ENCODE assay signal across 8 mouse cellular contexts in genomic region chr4:57783391-57783770, GRCm38 (mm10).
DNase-seq lines count a peak whose midpoint lies in the region; ATAC-seq lines count a peak whose summit lies in the region.

No protein-coding gene starts in this region.

- peaks cover 30% of the 10 kb centered on the region for H3K4me1 ChIP-seq in kidney, embryonic 15.5 days
- H3K4me1 ChIP-seq in embryonic facial prominence, embryonic 13.5 days: peaks cover 32% of the 10 kb centered on the region
- H3K4me1 ChIP-seq in limb, embryonic 12.5 days (replicated peaks): peaks cover 32% of the 10 kb centered on the region
- peaks cover 16% of the 10 kb centered on the region for H3K4me1 ChIP-seq in stomach, embryonic 15.5 days

- 53% methylated on average over 9 of the region's 9 CpGs for WGBS in kidney, embryonic 15.5 days
- WGBS in embryonic facial prominence, embryonic 13.5 days: 32% methylated on average over 9 of the region's 9 CpGs
- WGBS in limb, embryonic 12.5 days: 27% methylated on average over 9 of the region's 9 CpGs
- 34% methylated on average over 9 of the region's 9 CpGs for WGBS in stomach, embryonic 15.5 days

- DNase-seq in kidney, postnatal 25 days: no peak
- no peak for DNase-seq in left cerebral cortex, postnatal 36 days (ENCODE audit: low spot score in 2 of 2)
- no peak for DNase-seq in layer of hippocampus, postnatal 14 days (ENCODE audit: low spot score in 2 of 2)
- DNase-seq in adrenal gland, postnatal 4 days (ENCODE audit: low spot score in 2 of 2): no peak

- H3K27ac ChIP-seq in kidney, embryonic 15.5 days: no peak overlapping the region
- no peak overlapping the region for H3K27ac ChIP-seq in embryonic facial prominence, embryonic 13.5 days
- H3K27ac ChIP-seq in limb, embryonic 12.5 days: no peak overlapping the region
- H3K27ac ChIP-seq in stomach, embryonic 15.5 days: no peak overlapping the region

- H3K9ac ChIP-seq in kidney, embryonic 15.5 days: no peak overlapping the region
- no peak overlapping the region for H3K9ac ChIP-seq in embryonic facial prominence, embryonic 13.5 days
- H3K9ac ChIP-seq in limb, embryonic 12.5 days (replicated peaks): no peak overlapping the region
- no peak overlapping the region for H3K9ac ChIP-seq in stomach, embryonic 15.5 days

- peak overlapping the region; percentile 86 for H3K4me2 ChIP-seq in kidney, embryonic 15.5 days
- peak overlapping the region; percentile 81 for H3K4me2 ChIP-seq in embryonic facial prominence, embryonic 13.5 days
- H3K4me2 ChIP-seq in limb, embryonic 12.5 days: peak overlapping the region; percentile 79; the same call in 1 of the 2 replicates
- H3K4me2 ChIP-seq in stomach, embryonic 15.5 days: peak overlapping the region; percentile 68

- peak overlapping the region; percentile 53 for H3K4me3 ChIP-seq in kidney, embryonic 15.5 days (replicated peaks)
- peak overlapping the region; percentile 48 for H3K4me3 ChIP-seq in embryonic facial prominence, embryonic 13.5 days
- no peak overlapping the region for H3K4me3 ChIP-seq in limb, embryonic 12.5 days (replicated peaks)
- H3K4me3 ChIP-seq in stomach, embryonic 15.5 days (replicated peaks): peak overlapping the region; percentile 41; the same call in 1 of the 2 replicates

- intact Hi-C loops in left cerebral cortex, postnatal 36 days (cut with DNase I): loop anchor here (5.0 kb wide), 2 partner anchors 99 to 111 kb away; no protein-coding TSS in a partner anchor

- peaks cover 16% of the 10 kb centered on the region for H3K27me3 ChIP-seq in kidney, embryonic 15.5 days
- peaks cover 17% of the 10 kb centered on the region for H3K27me3 ChIP-seq in embryonic facial prominence, embryonic 13.5 days
- H3K27me3 ChIP-seq in limb, embryonic 12.5 days: peaks cover 27% of the 10 kb centered on the region
- 0 out of 2 replicates have a peak, but pooled peaks cover 7% of the 10 kb centered on the region for H3K27me3 ChIP-seq in stomach, embryonic 15.5 days (replicated peaks)

- no peak for ATAC-seq in kidney, embryonic 15.5 days (replicated peaks; ENCODE audit: low FRiP score)
- ATAC-seq in embryonic facial prominence, embryonic 13.5 days (ENCODE audit: insufficient number of reproducible peaks, insufficient read depth, low FRiP score, low TSS enrichment, low read depth): no peak
- ATAC-seq in limb, embryonic 12.5 days (ENCODE audit: insufficient number of reproducible peaks, insufficient read depth, low FRiP score, low TSS enrichment, low read depth): no peak
- ATAC-seq in stomach, embryonic 15.5 days (ENCODE audit: insufficient read depth, low FRiP score, low read depth): no peak

- no peaks in the 10 kb centered on the region for H3K9me3 ChIP-seq in kidney, embryonic 15.5 days (replicated peaks)
- H3K9me3 ChIP-seq in embryonic facial prominence, embryonic 13.5 days: no peaks in the 10 kb centered on the region
- H3K9me3 ChIP-seq in limb, embryonic 12.5 days: no peaks in the 10 kb centered on the region
- H3K9me3 ChIP-seq in stomach, embryonic 15.5 days: no peaks in the 10 kb centered on the region

- no peaks in the 10 kb centered on the region for H3K36me3 ChIP-seq in kidney, embryonic 15.5 days
- no peaks in the 10 kb centered on the region for H3K36me3 ChIP-seq in embryonic facial prominence, embryonic 13.5 days
- no peaks in the 10 kb centered on the region for H3K36me3 ChIP-seq in limb, embryonic 12.5 days
- no peaks in the 10 kb centered on the region for H3K36me3 ChIP-seq in stomach, embryonic 15.5 days
